Mouse (Mus musculus) forebrain, embryonic 11.5 days (tissue): Measurements from ENCODE around the gene Hoxb2. TPM values are rescaled to one million over a fixed set of nuclear protein-coding genes. Genes with fewer than 3 reads are reported as not detected.

Experiments used
- ATAC-seq: fragments of 200-750 bp; cut with Nextera tagmentation; replicated peaks from 2 replicates; pipeline ENCODE4 v1.8.0; 2017; ENCODE audit warnings: moderate TSS enrichment; ENCODE audit not compliant: low FRiP score
- DNase-seq: peaks from one replicate; pipeline ENCODE4 v3.0.0-alpha.2; 2017; ENCODE audit warnings: low spot score
- H3K27ac ChIP-seq: fragments of 300-500 bp; sonication (generic); 2 replicates; pipeline ENCODE4 v1.5.1; 2014; ENCODE audit warnings: low read depth, low read length
- H3K27me3 ChIP-seq: fragments of 300-500 bp; sonication (generic); 2 replicates; pipeline ENCODE4 v1.6.1; 2014; ENCODE audit warnings: mild to moderate bottlenecking, low read length, mixed read lengths; ENCODE audit not compliant: control insufficient read depth, insufficient read depth
- H3K36me3 ChIP-seq: fragments of 300-500 bp; sonication (generic); 2 replicates; pipeline ENCODE4 v1.6.1; 2014; ENCODE audit warnings: mild to moderate bottlenecking, low read length, moderate library complexity, mixed read lengths; ENCODE audit not compliant: control insufficient read depth, insufficient read depth
- H3K4me1 ChIP-seq: fragments of 300-500 bp; sonication (generic); replicated peaks from 2 replicates; pipeline ENCODE4 v1.6.1; 2014; ENCODE audit warnings: low read length, mixed read lengths; ENCODE audit not compliant: control insufficient read depth, insufficient read depth
- H3K4me2 ChIP-seq: fragments of 300-500 bp; sonication (generic); 2 replicates; pipeline ENCODE4 v1.6.1; 2014; ENCODE audit warnings: low read depth, mild to moderate bottlenecking, low read length, moderate library complexity, mixed read lengths; ENCODE audit not compliant: severe bottlenecking
- H3K4me3 ChIP-seq: fragments of 300-500 bp; sonication (generic); 2 replicates; pipeline ENCODE4 v1.5.1; 2014; ENCODE audit warnings: low read depth, low read length
- H3K9ac ChIP-seq: fragments of 300-500 bp; sonication (generic); 2 replicates; pipeline ENCODE4 v1.6.1; 2014; ENCODE audit warnings: low read length
- H3K9me3 ChIP-seq: fragments of 300-500 bp; sonication (generic); 2 replicates; pipeline ENCODE4 v1.6.1; 2016; ENCODE audit warnings: low read length, mixed read lengths; ENCODE audit not compliant: control insufficient read depth
- WGBS: fragments of 180-500 bp; shearing (Covaris S2); extraction: QIAGEN DNeasy Blood & Tissue Kit; methylation state at CpG from one replicate; pipeline ENCODE4 v1.1.7; 2014; 5-methylcytosine and 5-hydroxymethylcytosine counted together
- polyA plus RNA-seq: library from polyadenylated mRNA; unstranded; fragments of >200 nt; fragmentation: Nextera tagmentation; extraction: Ambion mirVana; gene quantifications from 2 replicates; pipeline ENCODE4 v1.2.1, GENCODE M21; 2014

Hoxb2 gene
- polyA plus RNA-seq, result 0.12 TPM in 1 of 2 replicates, not detected in the other

DNA sequence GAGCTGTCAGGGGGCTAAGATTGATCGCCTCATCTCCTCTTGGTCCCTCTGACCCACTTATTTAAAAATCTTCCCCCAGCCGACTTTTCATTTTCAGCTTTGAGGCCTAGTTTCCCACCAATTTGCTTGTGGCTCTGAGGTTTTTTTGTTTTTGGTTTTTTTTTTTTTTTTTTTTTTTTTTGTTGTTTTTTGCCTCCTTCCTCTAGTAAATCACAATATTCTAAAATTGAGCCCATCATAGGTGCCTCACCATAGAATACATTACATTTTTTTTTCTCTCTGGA, at the start of gene Hoxb2:
TSS of gene Hoxb2 (plus strand) at position 185 of the 284 bp plus-strand sequence.
- no peak for ATAC-seq
- Histone ChIP-seq H3K9ac (no peak within 1 kb of the TSS), H3K9me3 (no peaks in the 10 kb centered on the region), H3K4me3 (no peak within 1 kb of the TSS), H3K4me2 (no peak within 1 kb of the TSS), H3K27ac (no peak within 1 kb of the TSS), H3K27me3 (peaks cover 94% of the 10 kb centered on the region), H3K36me3 (no peaks in the 10 kb centered on the region), H3K4me1 (peaks cover 7% of the 10 kb centered on the region; the same call in 1 of the 2 replicates)
- no peak for DNase-seq
- 0% methylated on average over 2 of the region's 2 CpGs for WGBS

DNA sequence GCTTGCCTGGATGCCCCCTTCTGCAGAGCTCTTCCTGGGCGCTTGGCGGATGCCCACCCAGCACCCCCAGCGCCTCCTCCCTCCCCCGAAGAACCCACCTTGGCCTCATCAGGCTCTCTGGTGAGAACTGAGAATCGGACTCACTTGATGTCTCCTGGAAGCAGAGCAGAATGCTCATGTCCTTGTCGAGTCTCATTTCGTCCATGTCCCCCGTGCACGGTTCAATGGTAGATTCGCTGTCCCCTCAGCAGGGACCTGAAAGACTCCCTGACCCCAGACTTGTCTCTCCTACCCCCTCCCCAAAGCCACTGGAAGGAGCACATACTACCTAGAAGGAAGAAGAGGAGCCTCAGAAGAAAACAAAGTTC, 49.3 kb upstream of the Hoxb2 start:
- H3K9ac ChIP-seq, result no peak overlapping the region
- H3K4me2 ChIP-seq, result no peak overlapping the region
- peaks cover 3% of the 10 kb centered on the region; the same call in 1 of the 2 replicates for H3K4me1 ChIP-seq
- H3K27me3 ChIP-seq, result peaks cover 100% of the 10 kb centered on the region
- no peaks in the 10 kb centered on the region for H3K9me3 ChIP-seq
- DNase-seq (no peak), ATAC-seq (no peak)
- no peak overlapping the region for H3K27ac ChIP-seq
- no peaks in the 10 kb centered on the region for H3K36me3 ChIP-seq
- H3K4me3 ChIP-seq, result no peak overlapping the region
- WGBS, result 2% methylated on average over 10 of the region's 10 CpGs

DNA sequence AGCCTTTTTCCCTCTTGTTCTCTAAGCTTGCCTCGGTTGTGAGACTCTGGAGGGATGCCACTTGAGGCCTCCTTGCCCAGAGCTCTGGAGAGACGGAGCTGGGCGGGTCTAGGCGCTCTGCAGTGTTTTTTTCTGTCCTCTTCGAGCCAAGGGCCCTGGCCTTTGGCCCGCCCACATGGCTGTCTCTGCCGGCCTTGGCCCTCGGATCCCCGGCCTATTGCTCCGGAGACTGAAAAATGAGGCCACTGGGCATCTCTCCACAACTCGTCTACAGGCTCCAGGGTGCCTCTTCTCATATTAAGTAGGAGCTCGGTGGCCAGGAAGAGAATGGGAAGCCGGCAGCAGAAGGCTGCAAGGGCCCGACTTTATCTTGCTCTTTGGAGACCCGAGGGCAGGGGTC, 48.5 kb upstream of the Hoxb2 start:
- Histone ChIP-seq H3K27ac (no peak overlapping the region), H3K4me3 (no peak overlapping the region), H3K4me1 (peaks cover 3% of the 10 kb centered on the region; the same call in 1 of the 2 replicates), H3K9ac (no peak overlapping the region), H3K9me3 (no peaks in the 10 kb centered on the region), H3K4me2 (no peak overlapping the region), H3K36me3 (no peaks in the 10 kb centered on the region), H3K27me3 (peaks cover 100% of the 10 kb centered on the region)
- 2% methylated on average over 15 of the region's 15 CpGs for WGBS
- no peak for ATAC-seq
- DNase-seq, result no peak

DNA sequence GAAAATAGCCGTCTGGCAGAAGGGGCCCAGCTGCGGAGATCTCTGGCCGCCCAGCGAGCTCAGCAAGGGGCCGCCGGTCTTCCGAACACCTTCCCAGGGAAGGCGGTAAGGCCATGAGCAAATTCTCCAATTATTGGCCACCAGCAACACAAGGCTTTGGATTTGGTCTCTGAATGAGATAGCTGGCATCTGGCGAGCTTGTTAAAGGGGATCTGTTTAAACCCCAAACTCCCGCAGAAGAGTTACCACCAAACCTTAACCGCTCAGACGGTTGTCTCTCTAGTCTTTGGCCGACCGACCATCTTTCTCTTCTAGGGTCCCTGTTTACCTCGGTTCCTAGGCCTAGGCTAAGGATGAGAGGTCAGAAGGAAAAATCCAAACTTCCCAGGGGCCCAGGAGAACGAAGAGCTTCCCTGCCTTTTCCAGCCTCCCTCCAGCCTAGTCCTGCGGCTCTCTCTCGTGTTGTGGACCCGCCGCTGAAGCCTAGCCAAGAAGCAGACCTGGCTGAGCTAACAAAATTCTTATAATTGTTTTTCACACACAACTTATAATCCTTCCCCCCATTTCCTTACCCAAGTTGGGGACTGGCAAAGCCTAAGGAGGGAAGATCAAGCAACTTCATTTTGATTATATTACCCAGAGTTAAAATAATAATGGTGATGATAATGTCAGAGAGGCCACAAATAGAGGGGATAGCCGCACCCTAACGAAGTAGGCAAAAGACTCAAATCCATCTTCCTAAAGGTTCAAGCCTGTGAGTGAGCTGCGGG, 47.8 kb upstream of the Hoxb2 start:
- Histone ChIP-seq H3K4me3 (no peak overlapping the region), H3K9me3 (no peaks in the 10 kb centered on the region), H3K4me1 (peaks cover 3% of the 10 kb centered on the region; the same call in 1 of the 2 replicates), H3K9ac (no peak overlapping the region), H3K27ac (no peak overlapping the region), H3K36me3 (no peaks in the 10 kb centered on the region), H3K27me3 (peaks cover 100% of the 10 kb centered on the region), H3K4me2 (no peak overlapping the region)
- DNase-seq, result no peak
- WGBS, result 3% methylated on average over 23 of the region's 23 CpGs
- ATAC-seq, result no peak

DNA sequence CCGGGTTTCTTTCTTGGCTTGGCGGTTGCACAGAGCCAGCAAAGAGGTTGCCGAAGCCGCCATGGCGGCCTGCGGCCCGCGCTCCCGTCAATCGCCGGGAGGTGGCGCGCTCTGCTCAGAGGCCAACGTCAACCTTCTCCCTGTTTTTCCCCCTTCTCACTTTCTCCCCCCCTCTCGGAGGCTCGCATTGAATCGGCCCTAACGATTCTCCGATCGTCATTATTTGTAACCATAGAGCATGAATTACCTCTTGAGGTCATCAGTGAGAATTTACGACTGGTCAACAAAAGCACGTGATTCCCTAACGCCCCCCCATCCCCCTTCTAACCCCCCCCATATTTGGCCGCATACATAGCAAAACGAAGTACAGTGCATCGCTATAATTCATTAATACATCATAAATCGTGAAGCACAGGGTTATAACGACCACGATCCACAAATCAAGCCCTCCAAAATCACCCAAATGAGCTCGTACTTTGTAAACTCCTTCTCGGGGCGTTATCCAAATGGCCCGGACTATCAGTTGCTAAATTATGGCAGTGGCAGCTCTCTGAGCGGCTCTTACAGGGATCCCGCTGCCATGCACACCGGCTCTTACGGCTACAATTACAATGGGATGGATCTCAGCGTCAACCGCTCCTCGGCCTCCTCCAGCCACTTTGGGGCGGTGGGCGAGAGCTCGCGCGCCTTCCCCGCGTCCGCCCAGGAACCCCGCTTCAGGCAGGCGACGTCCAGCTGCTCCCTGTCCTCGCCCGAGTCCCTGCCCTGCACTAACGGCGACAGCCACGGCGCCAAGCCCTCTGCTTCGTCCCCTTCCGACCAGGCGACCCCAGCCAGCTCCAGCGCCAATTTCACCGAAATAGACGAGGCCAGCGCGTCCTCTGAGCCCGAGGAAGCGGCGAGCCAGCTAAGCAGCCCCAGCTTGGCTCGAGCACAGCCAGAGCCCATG, 46.9 kb upstream of the Hoxb2 start, which contains the start of gene Hoxb5:
TSS of gene Hoxb5 (plus strand) at position 186 of the 949 bp plus-strand sequence.
- peak; percentile 92 for DNase-seq
- Histone ChIP-seq H3K4me1 (peaks cover 3% of the 10 kb centered on the region; the same call in 1 of the 2 replicates), H3K4me3 (no peak within 1 kb of the TSS), H3K4me2 (0 out of 2 replicates have a peak within 1 kb of the TSS, but pooled peaks have one; percentile 8), H3K27ac (no peak within 1 kb of the TSS), H3K36me3 (no peaks in the 10 kb centered on the region), H3K27me3 (peaks cover 100% of the 10 kb centered on the region), H3K9ac (no peak within 1 kb of the TSS), H3K9me3 (no peaks in the 10 kb centered on the region)
- under 1% methylated on average over 69 of the region's 69 CpGs for WGBS
- no peak for ATAC-seq

DNA sequence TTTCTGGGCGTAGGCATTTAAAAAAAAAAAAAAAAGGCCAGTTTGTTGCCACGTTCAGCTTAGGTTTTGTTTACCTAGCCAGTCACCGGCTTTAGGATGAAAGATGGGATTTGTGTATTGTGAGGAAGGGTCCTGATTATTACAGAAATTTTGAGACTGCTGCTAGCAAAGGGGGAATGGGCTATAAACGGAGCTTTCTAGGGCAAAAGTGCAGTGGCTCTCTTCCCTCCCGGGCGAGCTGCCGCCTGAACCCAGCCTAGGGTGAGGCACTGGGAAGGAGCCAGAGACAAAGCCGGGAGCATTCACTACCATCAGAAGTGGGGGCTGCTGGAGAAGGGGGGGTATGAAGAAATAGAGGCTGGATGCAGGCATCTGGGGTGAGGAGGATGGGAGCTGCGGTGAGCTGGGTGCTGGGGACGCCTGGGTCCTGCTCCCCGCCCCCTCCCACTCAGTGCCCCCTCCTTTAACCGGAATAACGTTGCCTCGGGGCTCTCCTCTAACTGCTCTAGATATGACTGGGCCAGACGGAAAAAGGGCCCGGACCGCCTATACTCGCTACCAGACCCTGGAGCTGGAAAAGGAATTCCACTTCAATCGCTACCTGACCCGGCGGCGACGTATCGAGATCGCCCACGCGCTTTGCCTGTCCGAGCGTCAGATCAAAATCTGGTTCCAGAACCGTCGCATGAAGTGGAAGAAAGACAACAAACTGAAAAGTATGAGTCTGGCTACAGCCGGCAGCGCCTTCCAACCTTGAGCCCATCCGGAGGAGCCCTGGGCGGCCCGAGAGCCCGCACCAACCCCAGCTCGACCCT, 45.7 kb upstream of the Hoxb2 start:
- ATAC-seq, result no peak
- no peak overlapping the region for H3K27ac ChIP-seq
- H3K9ac ChIP-seq, result no peak overlapping the region
- peaks cover 3% of the 10 kb centered on the region; the same call in 1 of the 2 replicates for H3K4me1 ChIP-seq
- DNase-seq, result no peak
- no peak overlapping the region for H3K4me2 ChIP-seq
- H3K36me3 ChIP-seq, result no peaks in the 10 kb centered on the region
- no peak overlapping the region for H3K4me3 ChIP-seq
- WGBS, result under 1% methylated on average over 38 of the region's 38 CpGs
- no peaks in the 10 kb centered on the region for H3K9me3 ChIP-seq
- peaks cover 100% of the 10 kb centered on the region for H3K27me3 ChIP-seq

DNA sequence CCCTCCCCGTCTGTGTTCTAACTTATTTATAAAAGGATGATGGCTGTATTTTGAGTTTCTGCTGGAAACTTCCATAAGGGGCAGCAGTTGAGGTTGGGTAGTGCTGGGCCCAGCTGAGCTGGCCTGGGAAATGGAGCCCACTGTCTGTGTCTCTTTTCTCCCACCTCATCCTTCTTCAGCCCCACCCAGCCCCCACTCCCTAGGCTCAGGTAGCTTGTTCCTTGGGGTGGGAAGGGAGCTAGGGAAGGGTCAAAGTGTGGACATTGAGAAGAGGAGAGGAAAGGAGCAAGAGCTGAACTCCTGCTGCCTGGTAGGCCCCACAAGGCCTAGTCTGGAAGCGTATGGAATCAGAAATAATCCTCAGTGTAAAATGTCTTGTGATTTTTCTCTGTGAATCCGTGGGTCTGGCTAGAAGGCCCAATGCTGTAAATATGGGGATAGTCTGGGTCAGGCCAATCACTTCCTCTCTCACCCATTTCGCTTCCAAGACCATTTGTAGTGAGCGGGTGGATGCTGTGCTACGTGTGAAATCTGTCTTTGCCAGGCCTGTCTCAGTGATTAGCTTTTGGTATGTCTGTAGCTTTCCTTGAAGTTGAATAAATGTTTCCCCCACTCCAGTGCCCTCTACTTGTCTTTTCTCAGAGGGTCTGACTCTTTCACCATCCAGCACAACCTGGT, 44.7 kb upstream of the Hoxb2 start:
- Histone ChIP-seq H3K27ac (no peak overlapping the region), H3K9ac (no peak overlapping the region), H3K4me3 (no peak overlapping the region), H3K4me1 (peaks cover 3% of the 10 kb centered on the region; the same call in 1 of the 2 replicates), H3K27me3 (peaks cover 100% of the 10 kb centered on the region), H3K4me2 (no peak overlapping the region), H3K9me3 (no peaks in the 10 kb centered on the region), H3K36me3 (no peaks in the 10 kb centered on the region)
- no peak for ATAC-seq
- WGBS, result 10% methylated on average over 6 of the region's 6 CpGs
- DNase-seq, result no peak
